Mouse (Mus musculus) T-helper 1 cell (primary cell): Measurements from ENCODE around the gene Enpp4.

Experiments used
- in situ Hi-C: fragments of 300-600 bp; cut with MboI, MseI; formaldehyde crosslinking; loops from one replicate; pipeline ENCODE4 v1.15.1; 2025; ENCODE audit warnings: high pct_unique_total_duplicates

Gene Enpp4

GRCm38 (mm10) chr17:44091512-44091911 lies 14.1 kb downstream of the Enpp4 start:
- in situ Hi-C loops, result no loop called here

GRCm38 (mm10) chr17:44090916-44091315 lies 14.7 kb downstream of the Enpp4 start:
- in situ Hi-C loops, result no loop called here

GRCm38 (mm10) chr17:44088226-44088625 lies 17.4 kb downstream of the Enpp4 start:
- in situ Hi-C loops, result no loop called here

- in situ Hi-C loops, result loop anchor here (5.0 kb wide), 1 partner anchor 44 kb away; no protein-coding TSS in a partner anchor
These were observed 22.5 kb downstream of the Enpp4 start for GRCm38 (mm10) chr17:44083156-44083555.

- in situ Hi-C loops, result loop anchor here (10.0 kb wide), 1 partner anchor 176 kb away; no protein-coding TSS in a partner anchor
These were observed 26.8 kb downstream of the Enpp4 start, which contains the start of gene Enpp5 for GRCm38 (mm10) chr17:44078631-44079350. Enpp5 (plus strand) TSS chr17:44078813.

- in situ Hi-C loops, result loop anchor here (10.0 kb wide), 1 partner anchor 177 kb away; no protein-coding TSS in a partner anchor
These were observed 27.8 kb downstream of the Enpp4 start for GRCm38 (mm10) chr17:44077843-44078160.

- in situ Hi-C loops, result loop anchor here (10.0 kb wide), 1 partner anchor 178 kb away; no protein-coding TSS in a partner anchor
These were observed 28.3 kb downstream of the Enpp4 start for GRCm38 (mm10) chr17:44077146-44077842.

- in situ Hi-C loops, result loop anchor here (10.0 kb wide), 1 partner anchor 179 kb away; no protein-coding TSS in a partner anchor
These were observed 29.4 kb downstream of the Enpp4 start for GRCm38 (mm10) chr17:44076051-44076680.

- in situ Hi-C loops, result loop anchor here (10.0 kb wide), 1 partner anchor 179 kb away; no protein-coding TSS in a partner anchor
These were observed 30.0 kb downstream of the Enpp4 start for GRCm38 (mm10) chr17:44075601-44076000.

GRCm38 (mm10) chr17:44071680-44072079 lies 33.9 kb downstream of the Enpp4 start:
- in situ Hi-C loops, result loop anchor here (10.0 kb wide), 1 partner anchor 183 kb away; no protein-coding TSS in a partner anchor

- in situ Hi-C loops, result no loop called here
These were observed 36.7 kb downstream of the Enpp4 start for GRCm38 (mm10) chr17:44068876-44069275.

- in situ Hi-C loops, result no loop called here
These were observed 44.2 kb downstream of the Enpp4 start for GRCm38 (mm10) chr17:44061289-44061890.

GRCm38 (mm10) chr17:44060781-44061180 lies 44.8 kb downstream of the Enpp4 start:
- in situ Hi-C loops, result no loop called here

- in situ Hi-C loops, result no loop called here
These were observed 47.5 kb downstream of the Enpp4 start for GRCm38 (mm10) chr17:44058145-44058544.

- in situ Hi-C loops, result no loop called here
These were observed 48.5 kb downstream of the Enpp4 start for GRCm38 (mm10) chr17:44057123-44057522.

- in situ Hi-C loops, result no loop called here
These were observed 52.2 kb downstream of the Enpp4 start for GRCm38 (mm10) chr17:44053427-44053826.
